In genomic region chr8:123064809-123065213, GRCm38 (mm10) we compare ENCODE assay signal across 8 mouse cellular contexts. TPM values are rescaled to one million over a fixed set of nuclear protein-coding genes. Genes with fewer than 3 reads are reported as not detected.
DNase-seq lines count a peak whose midpoint lies in the region; ATAC-seq and TF ChIP-seq lines count a peak whose summit lies in the region.

No protein-coding gene starts in this region.

- DNase-seq in heart, adult 11 months = no peak
- DNase-seq in ES-CJ7 (ENCODE audit: low read depth, low spot score) = peak; percentile 55
- DNase-seq in limb, embryonic 11.5 days (ENCODE audit: low spot score) = no peak
- DNase-seq in urinary bladder, postnatal 25 days (ENCODE audit: low spot score) = no peak
- DNase-seq in cerebellum, adult 9-10 months = no peak

- peaks cover 4 to 20% of the 10 kb centered on the region in 2 experiments for H3K4me1 ChIP-seq in heart, embryonic 14.5 days (ENCODE audit: control insufficient read depth in 2 of 2, insufficient read depth in 2 of 2, low read length in 2 of 2)
- H3K4me1 ChIP-seq in limb, embryonic 11.5 days (ENCODE audit: control insufficient read depth, insufficient read depth, low read length) = peaks cover 8% of the 10 kb centered on the region

- no peaks in the 10 kb centered on the region for H3K27me3 ChIP-seq in heart, embryonic 14.5 days (ENCODE audit: control insufficient read depth, insufficient read depth, low read length)
- H3K27me3 ChIP-seq in limb, embryonic 11.5 days (ENCODE audit: control insufficient read depth, insufficient read depth, low read length) = no peaks in the 10 kb centered on the region
- H3K27me3 ChIP-seq in myocyte (ENCODE audit: control insufficient read depth, insufficient read depth, insufficient read length) = no peaks in the 10 kb centered on the region

- H3K9me3 ChIP-seq in heart, embryonic 14.5 days (ENCODE audit: control insufficient read depth, low read length) = no peaks in the 10 kb centered on the region
- H3K9me3 ChIP-seq in limb, embryonic 11.5 days (ENCODE audit: control insufficient read depth, low read length) = no peaks in the 10 kb centered on the region

- H3ac ChIP-seq in myocyte (ENCODE audit: control insufficient read depth, insufficient read length) = peak overlapping the region; percentile 71

- H3K9ac ChIP-seq in heart, embryonic 14.5 days (ENCODE audit: low read length) = peak overlapping the region; percentile 93
- H3K9ac ChIP-seq in limb, embryonic 11.5 days (ENCODE audit: low read length) = peak overlapping the region; percentile 94

- peak overlapping the region; percentile 88 for H3K4me2 ChIP-seq in heart, embryonic 14.5 days (ENCODE audit: low read length)
- H3K4me2 ChIP-seq in limb, embryonic 11.5 days (ENCODE audit: low read depth, severe bottlenecking) = peak overlapping the region; percentile 75
- peak overlapping the region; percentile 93 for H3K4me2 ChIP-seq in myocyte (ENCODE audit: low read depth)

- H3K4me3 ChIP-seq in heart, embryonic 14.5 days (ENCODE audit: control insufficient read depth in 1 of 2, insufficient read depth in 1 of 2, low read depth in 1 of 2, low read length in 2 of 2) = peak overlapping the region; percentile 86 to 95
- H3K4me3 ChIP-seq in limb, embryonic 11.5 days (ENCODE audit: low read depth, low read length) = peak overlapping the region; percentile 89
- peak overlapping the region; percentile 75 for H3K4me3 ChIP-seq in myocyte

- peaks cover 21% of the 10 kb centered on the region for H3K36me3 ChIP-seq in heart, embryonic 14.5 days (ENCODE audit: control insufficient read depth, insufficient read depth, low read length)
- no peaks in the 10 kb centered on the region; the same call in 1 of the 2 replicates for H3K36me3 ChIP-seq in limb, embryonic 11.5 days (ENCODE audit: control insufficient read depth, insufficient read depth, low read length)
- H3K36me3 ChIP-seq in myocyte (ENCODE audit: control insufficient read depth, insufficient read depth) = no peaks in the 10 kb centered on the region

- peaks cover 29% of the 10 kb centered on the region for H3K79me2 ChIP-seq in myocyte (ENCODE audit: control insufficient read depth, insufficient read depth)

- TF ChIP-seq POLR2A in myocyte (IDR thresholded peaks at IDR 0.05; ENCODE audit: insufficient read length, low read depth) = no peak

- ATAC-seq in heart, embryonic 14.5 days (ENCODE audit: insufficient number of reproducible peaks, insufficient read depth, low FRiP score, low read depth) = no peak
- ATAC-seq in erythroblast, adult 5-6 weeks (replicated peaks; ENCODE audit: low FRiP score, poor library complexity, severe bottlenecking) = peak; percentile 54
- no peak for ATAC-seq in limb, embryonic 11.5 days (ENCODE audit: insufficient number of reproducible peaks, low FRiP score, low TSS enrichment, low read depth)

- peak overlapping the region; percentile 88 to 93 for H3K27ac ChIP-seq in heart, embryonic 14.5 days (replicated peaks in 1 of 2; ENCODE audit: control insufficient read depth in 1 of 2, insufficient read depth in 1 of 2, low read depth in 2 of 2, low read length in 2 of 2)
- peak overlapping the region; percentile 75; the same call in 1 of the 2 replicates for H3K27ac ChIP-seq in limb, embryonic 11.5 days (replicated peaks; ENCODE audit: low read depth, low read length)

- 2% methylated on average over 14 of the region's 14 CpGs for WGBS in heart, embryonic 14.5 days
- 4% methylated on average over 14 of the region's 14 CpGs for WGBS in limb, embryonic 11.5 days

TF ChIP-seq in myocyte, 11 proteins besides CTCF, POLR2A, EP300 and RAD21:
- TF ChIP-seq MAX (IDR thresholded peaks at IDR 0.05; ENCODE audit: low read depth) = no peak
- TF ChIP-seq MYOG (IDR thresholded peaks at IDR 0.05; ENCODE audit: control insufficient read depth in 1 of 3, insufficient read depth in 1 of 3, insufficient read length in 2 of 3, low read depth in 2 of 3) = no peak
- no peak for TF ChIP-seq MYOD1 (IDR thresholded peaks at IDR 0.05; ENCODE audit: control insufficient read depth in 1 of 3, insufficient read length in 2 of 3, low read depth in 2 of 3)
- TF ChIP-seq SRF (IDR thresholded peaks at IDR 0.05; ENCODE audit: control insufficient read depth, insufficient read length, low read depth) = no peak

RNA-seq across cellular contexts. Expression of gene Spg7, which starts 2.1 kb away (rescaled TPM):
- 64.5 and 64.7 TPM in 2 replicates for polyA plus RNA-seq in heart, embryonic 14.5 days (2014; fragmentation: Nextera tagmentation; extraction: Ambion mirVana)
- total RNA-seq in erythroblast, adult 5-6 weeks (2015; ENCODE audit: low replicate concordance) = 10.6 and 14.4 TPM in 2 replicates
- 15.2 and 37.6 TPM in 2 replicates for total RNA-seq in erythroblast, adult 5-6 weeks (2017; ENCODE audit: low replicate concordance)
- 45.0 and 45.4 TPM in 2 replicates for polyA plus RNA-seq in limb, embryonic 11.5 days (2014; fragmentation: Nextera tagmentation; extraction: Ambion mirVana)
- polyA plus RNA-seq in myocyte (2012; fragmentation: generic; extraction: Trizol) = 83.4 TPM

RNA-seq across cellular contexts. Expression of gene Ankrd11, which starts 22.7 kb away (rescaled TPM):
- polyA plus RNA-seq in heart, embryonic 14.5 days (2014; fragmentation: Nextera tagmentation; extraction: Ambion mirVana) = 63.3 and 68.2 TPM in 2 replicates
- 39.3 and 53.4 TPM in 2 replicates for total RNA-seq in erythroblast, adult 5-6 weeks (2015; ENCODE audit: low replicate concordance)
- 78.6 and 121 TPM in 2 replicates for total RNA-seq in erythroblast, adult 5-6 weeks (2017; ENCODE audit: low replicate concordance)
- 84.6 and 98.3 TPM in 2 replicates for polyA plus RNA-seq in limb, embryonic 11.5 days (2014; fragmentation: Nextera tagmentation; extraction: Ambion mirVana)
- 56.4 TPM for polyA plus RNA-seq in myocyte (2012; fragmentation: generic; extraction: Trizol)

RNA-seq across cellular contexts. Expression of gene Rpl13, which starts 37.3 kb away (rescaled TPM):
- polyA plus RNA-seq in heart, embryonic 14.5 days (2014; fragmentation: Nextera tagmentation; extraction: Ambion mirVana) = 1,025 and 1,098 TPM in 2 replicates
- 279 and 298 TPM in 2 replicates for total RNA-seq in erythroblast, adult 5-6 weeks (2015; ENCODE audit: low replicate concordance)
- 472 and 492 TPM in 2 replicates for total RNA-seq in erythroblast, adult 5-6 weeks (2017; ENCODE audit: low replicate concordance)
- polyA plus RNA-seq in limb, embryonic 11.5 days (2014; fragmentation: Nextera tagmentation; extraction: Ambion mirVana) = 1,566 and 1,655 TPM in 2 replicates
- 3,059 TPM for polyA plus RNA-seq in myocyte (2012; fragmentation: generic; extraction: Trizol)

RNA-seq across cellular contexts. Expression of gene Cpne7, which starts 52.4 kb away (rescaled TPM):
- polyA plus RNA-seq in heart, embryonic 14.5 days (2014; fragmentation: Nextera tagmentation; extraction: Ambion mirVana) = 0.08 and 0.14 TPM in 2 replicates
- not detected in 2 replicates for total RNA-seq in erythroblast, adult 5-6 weeks (2015; ENCODE audit: low replicate concordance)
- not detected in 2 replicates for total RNA-seq in erythroblast, adult 5-6 weeks (2017; ENCODE audit: low replicate concordance)
- 0.57 and 0.82 TPM in 2 replicates for polyA plus RNA-seq in limb, embryonic 11.5 days (2014; fragmentation: Nextera tagmentation; extraction: Ambion mirVana)
- polyA plus RNA-seq in myocyte (2012; fragmentation: generic; extraction: Trizol) = 0.16 TPM
